Mouse (Mus musculus) embryonic fibroblast, embryonic 13.5 days (primary cell): Measurements from ENCODE around the gene Hs1bp3.

Experiments
- CTCF ChIP-seq: IDR thresholded peaks from 2 replicates; pipeline ENCODE4 v1.5.1; 2011; ENCODE audit warnings: mild to moderate bottlenecking, control low read depth, low read length, moderate library complexity, borderline replicate concordance; ENCODE audit not compliant: insufficient read depth
- POLR2A ChIP-seq: IDR thresholded peaks from 2 replicates; pipeline ENCODE4 v1.6.1; 2011; ENCODE audit warnings: low read depth, mild to moderate bottlenecking, control low read depth, low read length, moderate library complexity

DNA sequence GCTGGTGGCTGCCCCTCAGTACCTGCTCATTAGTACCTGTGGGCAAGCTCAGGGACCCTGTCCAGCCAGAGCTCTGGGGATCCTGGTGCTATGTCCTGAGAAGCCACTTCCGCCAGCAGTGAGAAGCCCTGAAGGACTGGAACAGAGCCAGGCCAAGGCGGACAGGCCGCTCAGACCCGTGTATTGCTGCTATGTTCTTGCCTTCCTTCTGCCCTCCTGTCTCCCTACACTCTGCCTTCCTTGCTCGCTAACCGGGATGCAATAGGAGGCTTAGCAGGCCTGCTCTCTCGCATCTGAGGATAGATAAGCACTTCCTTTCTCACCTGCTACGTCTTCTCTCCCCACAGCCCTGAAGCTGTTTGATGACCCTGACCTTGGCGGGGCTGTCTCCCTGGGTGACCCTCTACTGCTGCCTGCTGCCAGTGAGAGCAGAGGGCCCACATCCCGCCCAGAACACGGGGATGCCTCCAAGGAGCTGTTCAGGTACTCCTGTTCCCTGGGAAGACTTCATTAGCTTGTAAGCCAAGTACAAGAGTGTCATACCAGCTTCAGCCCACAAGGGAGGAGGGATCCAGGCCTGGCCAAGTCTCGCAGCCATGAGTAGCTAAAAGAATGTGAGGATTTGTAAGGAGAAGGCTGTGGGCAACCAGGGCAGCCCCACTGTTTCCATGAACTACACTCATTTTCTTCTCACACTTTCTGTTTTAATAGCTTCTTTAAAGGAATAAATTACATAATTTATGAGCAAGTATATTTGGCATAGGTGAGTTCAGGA is 24.2 kb downstream of the Hs1bp3 start:
- TF ChIP-seq POLR2A (no peak), CTCF (no peak)
